Mouse (Mus musculus): ENCODE data around the gene Fmod.

Fmod gene

GRCm38 (mm10) chr1:134075532-134075931 is 38.5 kb downstream of the Fmod start:
- DNase-seq (ENCODE audit: low spot score in 2 of 2): no peak

DNA sequence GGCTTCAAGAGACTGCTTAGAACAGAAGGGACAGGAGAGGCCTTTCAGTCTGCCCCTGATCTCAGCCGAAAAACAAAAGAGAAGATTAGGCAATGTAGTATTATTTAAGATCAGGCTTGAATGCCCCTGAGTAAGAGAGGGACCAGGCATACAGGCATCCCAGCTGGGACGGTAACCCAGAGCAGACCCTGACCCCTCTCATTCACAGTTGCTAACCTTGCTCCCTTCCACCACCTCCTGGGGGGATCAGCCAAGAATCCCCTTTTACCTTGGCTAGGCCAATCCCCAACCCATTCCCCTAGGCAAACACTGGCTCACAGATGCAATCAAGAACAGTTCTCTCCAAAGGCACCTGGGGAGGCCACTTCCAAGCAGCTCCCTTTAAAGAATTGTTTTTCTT is 39.7 kb downstream of the Fmod start:
- DNase-seq (ENCODE audit: low spot score in 2 of 2): no peak

DNA sequence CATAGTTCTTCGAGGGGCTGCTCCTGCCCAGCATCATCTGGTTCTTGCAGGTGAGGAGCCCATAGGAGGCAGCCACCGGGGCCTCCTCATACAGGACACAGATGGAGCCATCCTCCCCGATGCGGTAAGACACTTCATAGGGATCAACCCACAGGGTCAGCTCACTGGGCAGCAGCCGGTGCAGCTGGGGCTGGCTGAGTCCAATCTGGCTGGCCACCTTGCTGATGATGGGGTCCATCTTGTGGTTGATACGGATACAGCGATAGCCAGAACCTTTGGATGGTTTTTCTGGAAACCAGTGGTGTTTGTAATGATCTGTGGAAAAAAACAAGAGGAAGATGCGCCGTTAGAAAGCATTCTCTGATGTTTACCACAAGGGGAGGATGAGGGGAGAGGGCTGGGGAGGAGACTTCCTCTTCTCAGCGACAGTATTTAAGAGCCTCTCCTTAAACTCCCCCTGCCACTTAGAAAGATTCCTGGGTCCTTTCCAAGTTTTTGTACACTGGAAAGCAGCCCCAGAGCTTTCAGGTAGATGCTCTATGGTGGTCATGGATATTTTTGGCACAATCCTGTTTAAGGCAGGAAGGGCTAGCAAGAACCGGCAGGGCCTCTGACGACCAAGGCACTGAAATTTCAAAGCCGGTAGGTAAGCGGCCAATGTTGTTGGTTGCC is 40.5 kb downstream of the Fmod start:
- DNase-seq (ENCODE audit: low spot score in 2 of 2): no peak

- DNase-seq (ENCODE audit: low spot score in 2 of 2): no peak
Observed at GRCm38 (mm10) chr1:134078061-134078795, 41.2 kb downstream of the Fmod start.

DNA sequence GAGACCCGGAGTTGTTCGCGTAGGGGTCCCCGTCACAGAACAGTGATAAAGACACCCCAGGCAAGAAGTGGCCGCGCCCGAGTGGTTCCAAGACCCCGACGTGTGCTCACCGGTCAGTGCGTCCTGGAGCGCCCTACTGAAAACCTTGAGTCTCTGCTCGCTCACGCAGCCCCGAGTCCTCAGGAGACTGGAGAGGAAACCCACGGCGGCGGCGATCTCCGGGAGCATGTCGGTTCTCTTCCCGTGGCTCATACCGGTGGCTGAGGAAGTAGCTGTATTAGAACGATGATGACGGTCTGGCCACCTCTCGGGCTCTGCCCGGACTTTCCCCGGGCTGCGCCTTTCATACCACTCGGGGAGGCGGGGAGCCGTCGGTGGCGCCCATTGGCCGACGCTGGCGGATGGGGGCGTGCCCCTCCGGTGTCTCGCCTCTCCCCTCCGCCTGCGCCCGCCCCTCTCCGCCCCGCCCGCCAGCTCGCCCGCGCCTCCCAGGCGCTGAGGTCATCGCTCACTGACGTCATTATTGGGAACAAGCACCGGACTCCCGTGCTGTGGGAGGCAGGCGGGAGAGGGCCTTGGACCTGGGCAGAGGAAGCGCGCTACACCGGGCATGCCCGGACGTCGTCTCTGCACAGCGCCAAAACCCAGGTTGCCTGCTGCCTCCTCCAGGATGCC is 41.9 kb downstream of the Fmod start, which contains the start of gene Btg2:
TSS of gene Btg2 (minus strand) at position 319 of the 675 bp plus-strand sequence.
- peak; percentile 86 to 90 for DNase-seq (ENCODE audit: low spot score in 2 of 2)

DNA sequence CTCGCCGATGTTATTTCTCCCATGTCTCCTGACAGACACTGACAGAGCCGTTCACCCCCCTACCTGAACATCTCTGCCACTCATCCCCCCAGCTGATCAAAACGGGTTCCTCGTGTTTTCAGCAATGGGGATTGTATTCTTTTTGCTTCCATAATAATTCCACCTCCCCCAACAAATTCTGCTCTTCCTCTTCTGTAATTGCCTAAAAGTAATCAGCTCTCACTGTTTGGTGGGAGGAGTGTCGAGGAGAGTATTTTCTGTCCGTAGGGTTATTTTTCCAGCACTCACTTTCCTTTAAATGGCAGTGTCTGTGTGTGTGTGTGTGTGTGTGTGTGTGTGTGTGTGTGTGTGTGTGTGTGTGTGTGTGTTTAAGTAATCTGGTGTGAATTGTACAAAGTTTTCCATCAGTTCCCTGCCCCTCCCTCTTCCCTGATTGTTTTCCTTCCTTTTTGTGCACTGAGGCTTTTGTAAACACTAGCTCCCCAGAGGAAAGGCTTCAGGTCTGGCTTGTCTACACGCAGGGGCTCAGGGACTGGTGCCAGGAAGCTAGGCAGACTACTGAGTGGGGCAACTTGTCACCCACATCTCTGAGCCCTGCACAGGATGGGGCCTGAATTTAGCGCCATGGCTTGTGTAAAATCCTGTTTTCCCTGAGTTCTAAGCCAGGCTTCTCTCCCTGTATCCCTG is 42.6 kb downstream of the Fmod start:
- no peak for DNase-seq (ENCODE audit: low spot score in 2 of 2)

- no peak for DNase-seq (ENCODE audit: low spot score in 2 of 2)
Observed at GRCm38 (mm10) chr1:134080406-134080805, 43.4 kb downstream of the Fmod start.

GRCm38 (mm10) chr1:134080881-134081450 is 43.9 kb downstream of the Fmod start:
- DNase-seq (ENCODE audit: low spot score in 2 of 2): no peak

- DNase-seq (ENCODE audit: low spot score in 2 of 2): peak in 1 of 2 experiments; percentile 54
Observed at GRCm38 (mm10) chr1:134082987-134083516, 46.0 kb downstream of the Fmod start.

DNA sequence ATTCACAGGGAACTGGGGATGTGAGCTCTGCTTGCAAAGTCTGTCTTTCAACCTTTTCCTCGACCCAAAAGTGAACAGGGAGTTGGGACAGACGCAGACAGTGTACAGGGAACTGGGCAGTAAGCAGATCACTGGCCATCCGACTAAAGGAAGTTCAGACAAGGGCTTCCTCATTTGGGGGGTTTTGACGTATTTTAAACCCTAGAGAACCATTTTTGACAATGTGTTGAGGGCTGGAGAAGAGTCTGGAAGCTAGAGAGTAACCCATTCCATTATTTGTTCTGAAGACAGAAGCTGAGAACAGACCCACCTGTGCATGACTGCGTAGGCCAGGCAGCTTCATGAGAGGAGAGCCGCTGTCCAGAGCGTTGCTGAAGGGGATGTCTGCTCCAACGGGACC is 46.6 kb downstream of the Fmod start:
- DNase-seq (ENCODE audit: low spot score in 2 of 2): no peak

- no peak for DNase-seq (ENCODE audit: low spot score in 2 of 2)
Observed at GRCm38 (mm10) chr1:134084128-134084527, 47.1 kb downstream of the Fmod start.

GRCm38 (mm10) chr1:134086017-134086416 is 49.0 kb downstream of the Fmod start:
- DNase-seq (ENCODE audit: low spot score in 2 of 2): no peak

- no peak for DNase-seq (ENCODE audit: low spot score in 2 of 2)
Observed at GRCm38 (mm10) chr1:134086811-134087398, 49.9 kb downstream of the Fmod start.

GRCm38 (mm10) chr1:134089074-134089473 is 52.0 kb downstream of the Fmod start:
- DNase-seq (ENCODE audit: low spot score in 2 of 2): no peak

DNA sequence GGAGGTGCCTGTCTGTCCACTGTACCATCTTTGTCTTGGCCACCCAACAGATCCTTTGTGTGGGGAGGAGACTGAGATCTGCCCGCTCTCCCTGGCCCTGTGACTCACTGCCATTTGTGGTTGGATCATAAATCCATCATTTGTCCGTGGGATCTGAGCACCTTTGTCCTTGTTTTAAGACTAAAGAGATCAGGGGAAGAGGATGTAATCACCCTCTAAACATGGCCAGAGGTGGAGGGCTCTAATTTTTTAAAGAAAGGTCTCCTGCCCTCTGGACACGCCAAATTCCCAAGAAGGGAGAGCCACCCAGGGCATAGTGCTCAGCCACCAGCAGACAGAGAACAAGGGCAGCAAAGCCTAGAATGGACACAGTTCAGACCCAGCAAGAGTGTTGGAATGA is 54.8 kb downstream of the Fmod start:
- no peak for DNase-seq (ENCODE audit: low spot score in 2 of 2)

DNA sequence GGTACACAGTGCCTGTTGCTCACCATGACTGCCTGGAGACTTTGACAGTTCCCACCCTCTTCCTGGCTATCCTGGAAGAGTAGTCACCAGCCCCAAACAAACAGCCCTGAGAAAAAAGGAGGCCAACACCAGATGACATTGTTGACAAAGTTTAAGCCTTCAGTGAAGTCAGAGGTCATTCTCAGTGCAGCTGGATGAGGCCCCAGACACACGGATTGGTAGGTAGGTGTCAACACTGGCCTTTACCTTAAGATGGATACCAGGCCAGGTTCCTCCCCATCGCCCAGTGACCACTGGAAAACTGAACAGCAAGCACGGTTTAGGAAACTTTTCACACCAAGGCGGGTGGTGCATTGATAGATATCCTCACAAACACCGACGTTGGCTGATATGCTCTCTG is 55.3 kb downstream of the Fmod start:
- no peak for DNase-seq (ENCODE audit: low spot score in 2 of 2)

DNA sequence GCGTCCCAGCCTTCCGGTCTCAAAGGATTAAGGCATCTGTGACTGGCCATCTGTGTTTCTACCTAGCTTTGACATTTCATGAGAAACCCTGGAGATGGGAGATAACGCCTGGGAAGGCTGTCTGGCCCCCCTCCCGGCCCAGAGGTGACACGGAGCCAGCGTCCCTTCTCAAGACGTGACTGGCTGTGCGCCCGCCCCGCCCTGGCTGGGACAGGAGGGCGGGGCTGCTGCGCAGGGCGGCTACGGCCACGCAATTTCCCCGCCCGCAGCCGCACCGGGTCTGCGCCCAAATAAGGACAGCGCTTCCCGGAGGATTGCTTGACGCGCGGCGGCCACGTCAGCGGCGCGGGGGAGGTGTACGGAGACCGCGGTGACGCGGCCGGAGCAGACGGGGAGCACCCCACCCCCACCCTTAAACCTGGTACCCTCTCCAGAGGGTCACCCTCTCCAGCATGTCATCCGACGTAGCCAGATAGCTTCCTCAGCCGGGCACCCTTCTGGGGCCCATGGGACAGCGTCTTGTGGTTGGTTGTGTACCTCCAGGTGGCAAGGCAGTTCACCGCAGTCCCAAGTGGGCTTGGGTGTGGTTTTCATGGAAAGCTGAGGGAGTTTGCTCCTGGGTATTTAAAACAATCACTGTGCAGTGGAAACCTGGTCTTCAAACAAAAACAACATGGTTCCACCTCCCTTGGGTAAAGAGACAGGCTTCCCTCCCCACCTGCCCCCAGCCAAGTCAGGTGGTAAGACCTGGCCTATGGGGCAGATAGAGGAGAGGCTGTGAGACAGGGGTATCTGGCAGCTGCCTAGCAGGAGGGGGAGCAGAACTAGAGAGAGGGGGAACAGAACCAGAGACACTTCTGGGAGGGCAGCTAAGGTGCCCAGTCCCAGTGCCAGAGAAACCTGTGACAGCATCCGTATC is 56.1 kb downstream of the Fmod start:
- peak; percentile 57 to 78 for DNase-seq (ENCODE audit: low spot score in 2 of 2)

- DNase-seq (ENCODE audit: low spot score in 2 of 2): no peak
Observed at GRCm38 (mm10) chr1:134093771-134094526, 56.9 kb downstream of the Fmod start.

- no peak for DNase-seq (ENCODE audit: low spot score in 2 of 2)
Observed at GRCm38 (mm10) chr1:134095033-134095612, 58.1 kb downstream of the Fmod start.
